Mouse (Mus musculus): ENCODE data around the gene Sgpl1. TPM values are rescaled to one million over a fixed set of nuclear protein-coding genes. Genes with fewer than 3 reads are reported as not detected.
A peak's percentile ranks its signal among the peaks of the same experiment; 100 is the strongest.

Sgpl1 gene
- polyA plus RNA-seq, 1 experiment from 2014 or later, result 163 TPM

GRCm38 (mm10) chr10:61088468-61088867 is 59.0 kb downstream of the Sgpl1 start:
- no peak for ATAC-seq
- CTCF ChIA-PET, result interaction anchor here (1.1 kb wide), 1 partner anchor 16 kb away, joined by 3 read pairs; no protein-coding TSS in a partner anchor
- POLR2A ChIA-PET, result no interaction called here
- no peaks in the 10 kb centered on the region for H3K27me3 ChIP-seq
- DNase-seq (ENCODE audit: low read depth, low spot score), result no peak
- no peak for TF ChIP-seq CTCF (IDR thresholded peaks at IDR 0.05)
- in situ Hi-C loops (cut with MboI; ENCODE audit: low pct_unique_long_range_greater_than_20kb), result no loop called here

DNA sequence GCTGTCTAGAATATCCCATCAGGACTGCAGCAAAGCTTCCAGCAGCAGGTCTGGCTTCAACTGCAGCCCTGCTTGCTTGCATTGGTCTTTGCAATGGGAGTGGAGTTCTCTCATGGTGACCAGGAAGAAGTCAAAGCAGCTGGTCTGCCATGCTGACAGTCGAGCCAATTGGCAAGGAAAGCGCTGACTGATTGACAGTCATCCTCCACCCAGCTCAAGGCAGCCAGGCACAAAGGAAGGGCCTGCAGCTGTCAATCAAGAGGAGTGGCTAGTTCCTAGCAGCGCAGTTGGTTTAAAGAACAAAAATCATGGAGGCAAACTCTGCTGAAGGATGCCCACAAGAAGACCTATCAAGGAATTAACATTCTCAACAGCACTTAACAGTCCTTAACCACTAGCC is 61.0 kb downstream of the Sgpl1 start:
- TF ChIP-seq CTCF (IDR thresholded peaks at IDR 0.05), result no peak
- CTCF ChIA-PET, result no interaction called here

GRCm38 (mm10) chr10:61085364-61085763 is 62.1 kb downstream of the Sgpl1 start:
- TF ChIP-seq CTCF (IDR thresholded peaks at IDR 0.05), result no peak
- in situ Hi-C loops (cut with MboI; ENCODE audit: low pct_unique_long_range_greater_than_20kb), result no loop called here
- no peak for ATAC-seq
- DNase-seq (ENCODE audit: low read depth, low spot score), result no peak
- no peaks in the 10 kb centered on the region for H3K27me3 ChIP-seq
- CTCF ChIA-PET, result no interaction called here
- POLR2A ChIA-PET, result no interaction called here

More for the DNA sequence above, 61.0 kb downstream of the Sgpl1 start:
- H3K27me3 ChIP-seq, result no peaks in the 10 kb centered on the region
- in situ Hi-C loops (cut with MboI; ENCODE audit: low pct_unique_long_range_greater_than_20kb), result no loop called here
- ATAC-seq, result no peak
- POLR2A ChIA-PET, result interaction anchor here (0.6 kb wide), 1 partner anchor 812 kb away, joined by 9 read pairs; no protein-coding TSS in a partner anchor
- DNase-seq (ENCODE audit: low read depth, low spot score), result no peak

- POLR2A ChIA-PET, result interaction anchor here (0.7 kb wide), 1 partner anchor 9 kb away, joined by 3 read pairs; no protein-coding TSS in a partner anchor
- no peak for TF ChIP-seq CTCF (IDR thresholded peaks at IDR 0.05)
- DNase-seq (ENCODE audit: low read depth, low spot score) (no peak), ATAC-seq (no peak)
- in situ Hi-C loops (cut with MboI; ENCODE audit: low pct_unique_long_range_greater_than_20kb), result no loop called here
- CTCF ChIA-PET, result no interaction called here
- H3K27me3 ChIP-seq, result no peaks in the 10 kb centered on the region
Observed at GRCm38 (mm10) chr10:61080931-61081255, 66.6 kb downstream of the Sgpl1 start.

GRCm38 (mm10) chr10:61080227-61080930 is 67.1 kb downstream of the Sgpl1 start:
- in situ Hi-C loops (cut with MboI; ENCODE audit: low pct_unique_long_range_greater_than_20kb), result no loop called here
- POLR2A ChIA-PET, result interaction anchor here (0.6 kb wide), 1 partner anchor 12 kb away, joined by 3 read pairs; no protein-coding TSS in a partner anchor
- H3K27me3 ChIP-seq, result no peaks in the 10 kb centered on the region
- DNase-seq (ENCODE audit: low read depth, low spot score) (no peak), ATAC-seq (no peak)
- CTCF ChIA-PET, result no interaction called here
- no peak for TF ChIP-seq CTCF (IDR thresholded peaks at IDR 0.05)

DNA sequence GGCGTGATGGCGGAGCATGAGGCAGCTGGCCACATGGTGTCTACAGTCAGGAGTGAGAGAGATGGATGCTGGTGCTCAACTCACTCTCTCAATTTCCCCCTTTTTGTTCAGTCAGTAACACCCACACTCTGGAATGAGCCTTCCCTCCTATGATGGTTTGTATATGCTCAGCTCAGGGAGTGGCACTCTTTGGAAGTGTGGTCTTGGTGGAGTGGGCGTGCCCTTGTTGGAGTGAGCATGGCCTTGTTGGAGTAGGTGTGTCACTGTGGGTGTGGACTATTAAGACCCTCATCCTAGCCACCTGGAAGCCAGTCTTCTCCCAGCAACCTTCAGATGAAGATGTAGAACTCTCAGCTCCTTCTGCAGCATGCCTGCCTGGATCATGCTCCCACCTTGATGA is 71.9 kb downstream of the Sgpl1 start:
- no peak for TF ChIP-seq CTCF (IDR thresholded peaks at IDR 0.05)
- in situ Hi-C loops (cut with MboI; ENCODE audit: low pct_unique_long_range_greater_than_20kb), result no loop called here

GRCm38 (mm10) chr10:61074643-61075042 is 72.9 kb downstream of the Sgpl1 start:
- CTCF ChIA-PET, result no interaction called here
- in situ Hi-C loops (cut with MboI; ENCODE audit: low pct_unique_long_range_greater_than_20kb), result no loop called here
- TF ChIP-seq CTCF (IDR thresholded peaks at IDR 0.05), result no peak
- DNase-seq (ENCODE audit: low read depth, low spot score), result no peak
- POLR2A ChIA-PET, result interaction anchor here (0.7 to 0.8 kb wide), 2 partner anchors 226 to 341 kb away, joined by 3 to 6 read pairs; no protein-coding TSS in a partner anchor
- no peaks in the 10 kb centered on the region for H3K27me3 ChIP-seq
- ATAC-seq, result no peak

More for the DNA sequence above, 71.9 kb downstream of the Sgpl1 start:
- ATAC-seq (no peak), DNase-seq (ENCODE audit: low read depth, low spot score) (no peak)
- CTCF ChIA-PET, result interaction anchor here (1.2 kb wide), 1 partner anchor 241 kb away, joined by 3 read pairs; no protein-coding TSS in a partner anchor
- POLR2A ChIA-PET, result no interaction called here
- no peaks in the 10 kb centered on the region for H3K27me3 ChIP-seq

GRCm38 (mm10) chr10:61072324-61072723 is 75.2 kb downstream of the Sgpl1 start:
- ATAC-seq (no peak), DNase-seq (ENCODE audit: low read depth, low spot score) (no peak)
- CTCF ChIA-PET, result interaction anchor here (0.8 to 1.7 kb wide), 7 partner anchors 12 to 312 kb away, joined by 3 to 7 read pairs (median 3); no protein-coding TSS in a partner anchor
- peak; percentile 97 for TF ChIP-seq CTCF (IDR thresholded peaks at IDR 0.05)
- no peaks in the 10 kb centered on the region for H3K27me3 ChIP-seq
- in situ Hi-C loops (cut with MboI; ENCODE audit: low pct_unique_long_range_greater_than_20kb), result no loop called here
- POLR2A ChIA-PET, result no interaction called here

DNA sequence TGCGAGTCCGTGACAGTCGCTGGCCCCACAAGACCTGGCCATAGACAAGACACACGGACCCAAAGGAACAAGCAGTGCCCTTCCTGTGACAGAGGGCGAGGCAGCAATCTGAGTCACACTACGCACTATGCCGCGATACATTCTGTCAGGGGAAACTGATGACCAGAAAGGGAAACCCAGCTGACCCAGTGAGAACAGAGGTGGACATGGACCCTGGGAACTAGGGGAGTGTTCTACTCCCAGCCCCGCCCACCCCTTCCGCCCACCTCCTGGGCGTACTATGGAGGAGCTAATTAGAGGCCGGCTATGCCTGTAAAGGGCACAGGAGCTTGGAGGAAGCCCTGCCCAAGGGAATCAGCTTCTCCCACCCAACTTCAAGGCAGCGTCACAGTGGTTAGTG is 78.3 kb downstream of the Sgpl1 start:
- TF ChIP-seq CTCF (IDR thresholded peaks at IDR 0.05), result no peak
- ATAC-seq (no peak), DNase-seq (ENCODE audit: low read depth, low spot score) (no peak)
- CTCF ChIA-PET, result no interaction called here
- no peaks in the 10 kb centered on the region for H3K27me3 ChIP-seq
- POLR2A ChIA-PET, result no interaction called here
- in situ Hi-C loops (cut with MboI; ENCODE audit: low pct_unique_long_range_greater_than_20kb), result no loop called here

DNA sequence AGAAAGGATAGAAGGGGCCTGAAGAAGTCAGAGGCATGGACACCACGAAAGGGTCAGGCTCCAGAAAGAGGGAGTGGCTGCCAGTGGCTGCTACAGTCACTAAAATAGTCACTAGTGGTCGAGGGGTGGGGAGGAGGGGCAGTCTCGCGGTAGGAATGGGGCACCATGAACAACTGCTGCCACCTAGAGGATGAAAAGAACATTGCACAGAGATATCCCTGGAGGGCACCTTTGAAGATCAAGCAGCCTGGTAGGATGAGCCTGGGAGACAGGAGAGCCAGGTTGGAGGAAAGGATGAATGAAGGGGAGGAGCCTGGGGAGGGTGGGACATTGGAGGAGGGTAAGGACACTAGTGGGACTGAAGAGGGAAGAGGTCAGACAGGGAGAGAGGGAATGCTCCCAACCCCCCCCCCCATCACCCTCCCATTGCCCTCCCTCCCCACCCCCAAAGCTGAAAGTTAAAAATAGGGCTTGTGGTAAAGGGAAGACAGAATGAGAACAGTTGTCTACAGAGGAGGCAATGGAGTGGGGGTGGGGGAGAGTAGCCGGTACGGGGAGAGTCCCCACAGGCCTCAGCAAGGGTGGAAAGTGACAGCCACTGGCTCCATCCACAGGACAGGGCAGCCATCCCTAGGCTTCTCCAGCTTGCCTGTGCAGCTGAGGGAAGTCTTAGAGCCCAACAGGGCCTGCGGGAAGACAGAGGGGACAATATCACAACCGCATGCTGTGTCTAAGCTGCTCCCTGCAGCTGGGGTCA is 78.9 kb downstream of the Sgpl1 start:
- H3K27me3 ChIP-seq, result no peaks in the 10 kb centered on the region
- CTCF ChIA-PET, result no interaction called here
- ATAC-seq, result peak; percentile 55
- no peak for DNase-seq (ENCODE audit: low read depth, low spot score)
- in situ Hi-C loops (cut with MboI; ENCODE audit: low pct_unique_long_range_greater_than_20kb), result no loop called here
- TF ChIP-seq CTCF (IDR thresholded peaks at IDR 0.05), result peak; percentile 86
- POLR2A ChIA-PET, result interaction anchor here (0.5 kb wide), 1 partner anchor 12 kb away, joined by 3 read pairs; no protein-coding TSS in a partner anchor

Measured in Patski (cell line).